Mouse (Mus musculus) liver, embryonic 14.5 days (tissue): ENCODE results near the gene Myo10.

Source experiments
- CTCF ChIP-seq: IDR thresholded peaks from 2 replicates; pipeline ENCODE4 v1.5.1; 2016; ENCODE audit warnings: antibody characterized with exemption, low read depth, control low read depth
- EP300 ChIP-seq: IDR thresholded peaks from 2 replicates; pipeline ENCODE4 v1.6.1; 2016; ENCODE audit warnings: antibody characterized with exemption, low read depth

GRCm38 (mm10) chr15:25704809-25705585 is 82.7 kb downstream of the Myo10 start:
- TF ChIP-seq CTCF (no peak), EP300 (no peak)
